Mouse (Mus musculus) adrenal gland (tissue): ENCODE results near the gene Fgr.

Experiments
- intact Hi-C: fragments of 180-260 bp; cut with DNase I; formaldehyde crosslinking; loops from one replicate; pipeline ENCODE4 v1.15.1; 2025
- long read RNA-seq, 2 experiments: library from polyadenylated mRNA; unstranded; transcript quantifications; one replicate each; pipeline ENCODE4 v2.0.0; 2020; ENCODE audit warnings: borderline replicate concordance in 1 of 2; ENCODE audit not compliant: insufficient replicate concordance in 1 of 2

The Fgr gene
- long read RNA-seq, experiment 1: 0 reads
- long read RNA-seq, experiment 2: 0 reads

GRCm38 (mm10) chr4:132973814-132974398 lies at the start of gene Fgr:
Gene Fgr, plus strand, starts transcription at chr4:132974095.
- intact Hi-C loops: no loop called here

GRCm38 (mm10) chr4:132926520-132926919 lies 47.4 kb upstream of the Fgr start:
- intact Hi-C loops: loop anchor here (10.0 kb wide), 1 partner anchor 382 kb away; no protein-coding TSS in a partner anchor

GRCm38 (mm10) chr4:132930784-132931183 lies 43.1 kb upstream of the Fgr start:
- intact Hi-C loops: loop anchor here (2.0 kb wide), 1 partner anchor 154 kb away; no protein-coding TSS in a partner anchor

- intact Hi-C loops: no loop called here
Observed at GRCm38 (mm10) chr4:132932752-132933404, 41.0 kb upstream of the Fgr start.

- intact Hi-C loops: no loop called here
Observed at GRCm38 (mm10) chr4:132934639-132935038, 39.3 kb upstream of the Fgr start.

- intact Hi-C loops: no loop called here
Observed at GRCm38 (mm10) chr4:132938181-132938941, 35.5 kb upstream of the Fgr start.

GRCm38 (mm10) chr4:132939421-132940127 lies 34.3 kb upstream of the Fgr start:
- intact Hi-C loops: loop anchor here (10.0 kb wide), 1 partner anchor 245 kb away; no protein-coding TSS in a partner anchor

GRCm38 (mm10) chr4:132941012-132941729 lies 32.7 kb upstream of the Fgr start:
- intact Hi-C loops: loop anchor here (10.0 kb wide), 1 partner anchor 244 kb away; no protein-coding TSS in a partner anchor

GRCm38 (mm10) chr4:132943088-132943487 lies 30.8 kb upstream of the Fgr start:
- intact Hi-C loops: loop anchor here (10.0 kb wide), 1 partner anchor 242 kb away; no protein-coding TSS in a partner anchor

- intact Hi-C loops: loop anchor here (10.0 kb wide), 1 partner anchor 241 kb away; no protein-coding TSS in a partner anchor
Observed at GRCm38 (mm10) chr4:132944106-132944505, 29.8 kb upstream of the Fgr start.

- intact Hi-C loops: loop anchor here (1.0 to 10.0 kb wide), 3 partner anchors 61 to 353 kb away; no protein-coding TSS in a partner anchor
Observed at GRCm38 (mm10) chr4:132944776-132945175, 29.1 kb upstream of the Fgr start.

- intact Hi-C loops: loop anchor here (1.0 to 10.0 kb wide), 3 partner anchors 60 to 352 kb away; no protein-coding TSS in a partner anchor
Observed at GRCm38 (mm10) chr4:132945261-132946046, 28.4 kb upstream of the Fgr start.

GRCm38 (mm10) chr4:132946047-132947001 lies 27.6 kb upstream of the Fgr start:
- intact Hi-C loops: loop anchor here (5.0 to 10.0 kb wide), 2 partner anchors 238 to 351 kb away; no protein-coding TSS in a partner anchor

- intact Hi-C loops: loop anchor here (5.0 to 10.0 kb wide), 3 partner anchors 107 to 347 kb away; no protein-coding TSS in a partner anchor
Observed at GRCm38 (mm10) chr4:132949882-132950532, 23.9 kb upstream of the Fgr start.

GRCm38 (mm10) chr4:132950999-132951398 lies 22.9 kb upstream of the Fgr start:
- intact Hi-C loops: loop anchor here (5.0 kb wide), 1 partner anchor 106 kb away; no protein-coding TSS in a partner anchor

GRCm38 (mm10) chr4:132954530-132955394 lies 19.1 kb upstream of the Fgr start:
- intact Hi-C loops: loop anchor here (2.0 to 5.0 kb wide), 2 partner anchors 46 to 103 kb away; no protein-coding TSS in a partner anchor
